Mouse (Mus musculus): ENCODE results near the gene Anapc11.

DNA sequence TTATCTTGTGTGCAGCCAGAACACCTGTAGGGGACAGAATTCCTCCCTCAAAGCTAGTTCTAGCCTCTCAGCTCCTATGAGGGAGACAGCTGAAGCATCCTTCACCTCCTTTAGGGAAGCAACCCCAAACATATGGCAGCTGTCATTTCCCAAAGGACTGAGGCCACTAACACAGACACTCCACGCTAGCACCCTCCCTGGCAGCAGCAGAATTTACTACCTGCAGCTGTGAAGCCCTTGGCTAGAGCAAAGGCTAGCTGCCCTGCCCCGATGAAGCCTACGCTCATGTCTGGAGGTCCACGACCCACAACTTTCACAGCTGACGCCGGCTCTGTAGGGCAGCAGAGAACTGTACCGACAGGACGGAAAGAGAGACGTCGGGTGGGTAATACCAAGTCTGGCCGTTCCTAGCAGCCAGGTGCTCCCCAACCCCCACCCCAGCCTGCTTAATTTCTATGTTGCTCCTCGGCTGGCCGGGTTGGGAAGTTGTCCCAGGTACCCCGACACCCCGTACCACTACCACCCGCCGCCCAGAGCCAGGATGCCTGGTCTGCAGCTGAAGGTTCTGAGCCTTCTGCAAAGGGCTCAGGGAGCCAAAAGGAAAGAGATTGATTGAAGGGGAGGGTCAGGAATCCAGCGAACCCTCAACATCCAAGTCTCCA, 44.8 kb downstream of the Anapc11 start:
- TF ChIP-seq POLR2A (IDR thresholded peaks at IDR 0.05; ENCODE audit: borderline replicate concordance, low read depth, low read length), result no peak
- no peak for TF ChIP-seq CTCF (IDR thresholded peaks at IDR 0.05; ENCODE audit: low read depth, low read length)
